Mouse (Mus musculus) liver, postnatal 0 days (tissue): ENCODE data around the gene Fxyd7. TPM values are rescaled to one million over a fixed set of nuclear protein-coding genes. Genes with fewer than 3 reads are reported as not detected.

Source experiments
- ATAC-seq: fragments of 200-750 bp; cut with Nextera tagmentation; 2 replicates; pipeline ENCODE4 v1.8.0; 2017; ENCODE audit warnings: mild to moderate bottlenecking, moderate library complexity
- DNase-seq: peaks from one replicate; pipeline ENCODE4 v3.0.0-alpha.2; 2016
- H3K27ac ChIP-seq: fragments of 300-500 bp; sonication (generic); 2 replicates; pipeline ENCODE4 v1.5.1; 2014; ENCODE audit warnings: antibody characterized with exemption, moderate library complexity, mild to moderate bottlenecking, low read depth
- H3K27me3 ChIP-seq: fragments of 300-500 bp; sonication (generic); 2 replicates; pipeline ENCODE4 v1.6.1; 2014; ENCODE audit warnings: low read length, control low read depth, mixed read lengths; ENCODE audit not compliant: insufficient read depth
- H3K36me3 ChIP-seq: fragments of 300-500 bp; sonication (generic); replicated peaks from 2 replicates; pipeline ENCODE4 v1.6.1; 2014; ENCODE audit warnings: mild to moderate bottlenecking, control low read depth, low read length, moderate library complexity, mixed read lengths; ENCODE audit not compliant: insufficient read depth
- H3K4me1 ChIP-seq: fragments of 300-500 bp; sonication (generic); 2 replicates; pipeline ENCODE4 v1.6.1; 2014; ENCODE audit warnings: antibody characterized with exemption, mild to moderate bottlenecking, control low read depth; ENCODE audit not compliant: insufficient read depth
- H3K4me2 ChIP-seq: fragments of 300-500 bp; sonication (generic); 2 replicates; pipeline ENCODE4 v1.6.1; 2014; ENCODE audit warnings: low read depth, mild to moderate bottlenecking, low read length, moderate library complexity, mixed read lengths
- H3K4me3 ChIP-seq: fragments of 300-500 bp; sonication (generic); 2 replicates; pipeline ENCODE4 v1.5.1; 2014; ENCODE audit warnings: low read depth, low read length
- H3K9ac ChIP-seq: fragments of 300-500 bp; sonication (generic); replicated peaks from 2 replicates; pipeline ENCODE4 v1.6.1; 2014; ENCODE audit warnings: mild to moderate bottlenecking, moderate library complexity
- H3K9me3 ChIP-seq: fragments of 300-500 bp; sonication (generic); 2 replicates; pipeline ENCODE4 v1.6.1; 2016; ENCODE audit warnings: mild to moderate bottlenecking, control low read depth, low read length, mixed read lengths
- CTCF ChIP-seq: sonication (generic); IDR thresholded peaks from 2 replicates; pipeline ENCODE4 v1.5.1; 2016; ENCODE audit warnings: antibody characterized with exemption, low read depth
- EP300 ChIP-seq: IDR thresholded peaks from 2 replicates; pipeline ENCODE4 v1.6.1; 2016; ENCODE audit warnings: antibody characterized with exemption, low read depth, mild to moderate bottlenecking
- WGBS: fragments of 180-500 bp; shearing (Covaris S2); extraction: QIAGEN DNeasy Blood & Tissue Kit; methylation state at CpG from one replicate; pipeline ENCODE4 v1.1.7; 2014; ENCODE audit not compliant: insufficient replicate concordance; 5-methylcytosine and 5-hydroxymethylcytosine counted together
- polyA plus RNA-seq: library from polyadenylated mRNA; unstranded; fragments of >200 nt; fragmentation: Nextera tagmentation; extraction: Ambion mirVana; gene quantifications from 2 replicates; pipeline ENCODE4 v1.2.1, GENCODE M21; 2015

The Fxyd7 gene
- polyA plus RNA-seq, 1 experiment from 2014 or later: 0.16 TPM

DNA sequence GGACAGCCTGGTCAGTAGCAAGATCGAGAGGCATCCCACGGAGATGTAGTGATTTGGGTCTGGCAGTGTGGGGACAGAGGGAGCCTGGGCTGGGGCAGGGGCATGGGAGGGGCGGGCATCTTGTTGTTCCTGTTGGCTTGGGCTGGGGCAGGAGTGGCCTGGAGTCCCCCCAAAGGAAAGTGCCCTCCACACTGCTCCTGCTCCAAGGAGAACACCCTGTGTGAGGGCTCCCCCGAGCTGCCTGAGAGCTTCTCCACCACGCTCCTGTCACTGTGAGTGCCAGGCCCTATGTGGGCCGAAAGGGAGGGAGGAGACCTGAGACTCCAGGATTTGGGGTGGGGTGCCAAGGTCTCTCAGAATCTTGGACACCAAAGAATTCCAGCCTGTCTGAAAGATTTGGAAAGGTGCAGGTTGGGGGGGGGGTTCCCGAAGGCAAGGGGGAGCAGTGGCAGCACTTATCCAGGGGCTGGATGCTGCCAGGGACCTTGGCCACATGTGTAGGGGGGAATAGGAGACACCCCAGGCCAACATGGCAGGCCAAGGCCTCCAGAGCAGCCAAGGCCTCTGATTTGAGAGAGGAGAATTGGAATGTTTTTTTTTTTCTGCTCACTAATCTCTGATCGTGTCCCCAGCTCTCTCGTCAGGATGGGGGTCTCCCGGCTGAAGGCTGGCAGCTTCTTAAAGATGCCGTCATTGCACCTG lies 8.8 kb upstream of the Fxyd7 start:
- H3K9ac ChIP-seq: no peak overlapping the region
- no peaks in the 10 kb centered on the region for H3K36me3 ChIP-seq
- WGBS: 76% methylated on average over 11 of the region's 11 CpGs
- H3K27me3 ChIP-seq: no peaks in the 10 kb centered on the region
- ATAC-seq (no peak), DNase-seq (no peak)
- no peak overlapping the region for H3K4me3 ChIP-seq
- H3K4me1 ChIP-seq: no peaks in the 10 kb centered on the region
- no peak overlapping the region for H3K4me2 ChIP-seq
- no peak for TF ChIP-seq EP300
- TF ChIP-seq CTCF: no peak
- H3K9me3 ChIP-seq: no peaks in the 10 kb centered on the region
- H3K27ac ChIP-seq: no peak overlapping the region

GRCm38 (mm10) chr7:31059108-31059507 lies 7.8 kb upstream of the Fxyd7 start, which contains the start of gene Lgi4:
Gene Lgi4, plus strand, starts transcription at chr7:31059342.
- Histone ChIP-seq H3K4me2 (no peak within 1 kb of the TSS), H3K9me3 (no peaks in the 10 kb centered on the region), H3K9ac (no peak within 1 kb of the TSS), H3K4me1 (no peaks in the 10 kb centered on the region), H3K36me3 (no peaks in the 10 kb centered on the region), H3K27ac (no peak within 1 kb of the TSS), H3K4me3 (no peak within 1 kb of the TSS), H3K27me3 (no peaks in the 10 kb centered on the region)
- 0% methylated on average over 2 of the region's 2 CpGs for WGBS
- DNase-seq: peak; percentile 85
- ATAC-seq: no peak
- TF ChIP-seq EP300: no peak
- peak; percentile 97 for TF ChIP-seq CTCF

DNA sequence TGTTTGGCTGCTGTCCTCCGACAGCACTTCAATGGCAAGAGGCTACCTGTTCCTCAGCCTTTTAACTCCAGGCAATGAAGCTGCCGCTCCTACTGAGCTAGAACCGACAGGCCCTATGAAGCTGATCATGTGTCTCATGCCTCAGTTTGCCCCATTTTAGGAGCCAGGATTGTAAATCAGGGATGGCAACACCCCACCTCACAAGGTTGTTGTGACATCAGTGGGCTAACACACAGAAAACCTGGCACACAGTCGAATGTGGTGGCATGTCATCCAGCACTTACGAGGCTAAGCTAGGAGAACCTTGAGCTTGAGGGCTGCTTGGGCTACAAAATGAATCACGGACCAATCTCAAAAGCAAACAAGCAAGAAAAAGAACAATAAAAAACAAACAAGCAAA lies 6.9 kb upstream of the Fxyd7 start:
- H3K4me2 ChIP-seq: no peak overlapping the region
- H3K36me3 ChIP-seq: no peaks in the 10 kb centered on the region

GRCm38 (mm10) chr7:31057730-31058129 lies 6.5 kb upstream of the Fxyd7 start:
- Histone ChIP-seq H3K36me3 (no peaks in the 10 kb centered on the region), H3K9me3 (no peaks in the 10 kb centered on the region), H3K4me1 (peaks cover 1% of the 10 kb centered on the region; the same call in 1 of the 2 replicates), H3K9ac (no peak overlapping the region), H3K4me2 (no peak overlapping the region), H3K27me3 (peaks cover 5% of the 10 kb centered on the region), H3K4me3 (no peak overlapping the region), H3K27ac (peak overlapping the region; percentile 91)
- TF ChIP-seq EP300: no peak
- TF ChIP-seq CTCF: no peak
- WGBS: 62% methylated on average over 5 of the region's 5 CpGs
- ATAC-seq (no peak), DNase-seq (no peak)

More for the DNA sequence above, 6.9 kb upstream of the Fxyd7 start:
- Histone ChIP-seq H3K9ac (no peak overlapping the region), H3K4me3 (no peak overlapping the region), H3K9me3 (no peaks in the 10 kb centered on the region), H3K27me3 (no peaks in the 10 kb centered on the region; the same call in 1 of the 2 replicates), H3K4me1 (no peaks in the 10 kb centered on the region), H3K27ac (no peak overlapping the region)
- DNase-seq (no peak), ATAC-seq (no peak)
- WGBS: 70% methylated on average over 6 of the region's 6 CpGs
- TF ChIP-seq CTCF: no peak
- no peak for TF ChIP-seq EP300

DNA sequence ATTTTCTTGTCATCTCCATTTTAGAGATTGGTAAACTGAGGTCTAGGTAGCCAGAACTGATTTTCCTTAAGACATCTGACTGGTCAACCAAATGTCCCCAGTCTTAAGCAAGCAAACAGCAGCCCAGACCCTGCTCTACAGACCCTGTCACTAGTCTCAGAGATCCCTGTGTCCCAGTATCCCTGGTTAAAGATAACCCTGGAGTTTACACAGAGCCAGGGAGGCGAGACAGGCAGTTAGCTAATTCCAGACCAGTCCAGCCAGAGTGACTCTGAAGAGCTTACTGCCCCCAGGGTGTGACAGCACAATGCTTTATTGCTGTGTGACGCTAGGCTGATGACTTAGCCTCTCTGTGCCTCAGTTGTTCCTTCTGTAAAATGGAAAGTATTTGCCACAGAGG lies 5.8 kb upstream of the Fxyd7 start, which contains the start of gene Fxyd1:
Gene Fxyd1 (minus strand): TSS at position 129 of the 400 bp plus-strand sequence.
- no peak for ATAC-seq
- Histone ChIP-seq H3K36me3 (no peaks in the 10 kb centered on the region), H3K27ac (peak within 1 kb of the TSS; percentile 91), H3K9me3 (no peaks in the 10 kb centered on the region), H3K9ac (no peak within 1 kb of the TSS), H3K4me3 (no peak within 1 kb of the TSS), H3K27me3 (peaks cover 11% of the 10 kb centered on the region), H3K4me2 (no peak within 1 kb of the TSS), H3K4me1 (peaks cover 8% of the 10 kb centered on the region)
- no peak for DNase-seq
- TF ChIP-seq EP300: no peak
- 38% methylated on average over 2 of the region's 2 CpGs for WGBS

DNA sequence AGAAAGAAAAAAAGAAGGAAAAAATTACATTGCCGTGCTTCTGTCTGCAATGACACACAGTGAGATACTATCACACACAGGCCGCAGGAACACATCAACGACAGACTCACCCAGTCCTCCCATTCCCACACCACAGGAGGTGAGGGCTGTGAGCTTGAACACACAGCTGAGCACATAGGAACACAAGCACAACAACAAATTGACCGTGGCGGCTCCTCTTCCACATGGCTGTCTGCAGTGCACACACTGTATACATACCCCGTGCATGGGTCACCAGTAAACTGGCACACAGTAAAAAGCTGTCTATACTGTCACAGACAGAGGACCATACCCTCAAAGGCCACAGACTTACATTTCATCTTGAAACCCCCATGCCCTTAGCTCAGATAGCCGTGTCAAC lies 5.2 kb upstream of the Fxyd7 start:
- H3K9me3 ChIP-seq: no peaks in the 10 kb centered on the region
- ATAC-seq: 0 out of 2 replicates have a peak, but pooled peaks have one; percentile 0
- H3K27me3 ChIP-seq: peaks cover 18% of the 10 kb centered on the region
- H3K4me2 ChIP-seq: no peak overlapping the region
- peak overlapping the region; percentile 91 for H3K27ac ChIP-seq
- no peak for DNase-seq
- H3K4me1 ChIP-seq: peaks cover 9% of the 10 kb centered on the region
- TF ChIP-seq EP300: no peak
- no peak for TF ChIP-seq CTCF
- H3K4me3 ChIP-seq: no peak overlapping the region
- H3K9ac ChIP-seq: no peak overlapping the region
- WGBS: 48% methylated on average over 7 of the region's 7 CpGs
- no peaks in the 10 kb centered on the region for H3K36me3 ChIP-seq
